Mouse (Mus musculus): Measurements from ENCODE around the gene Tada3.

Tada3 gene

DNA sequence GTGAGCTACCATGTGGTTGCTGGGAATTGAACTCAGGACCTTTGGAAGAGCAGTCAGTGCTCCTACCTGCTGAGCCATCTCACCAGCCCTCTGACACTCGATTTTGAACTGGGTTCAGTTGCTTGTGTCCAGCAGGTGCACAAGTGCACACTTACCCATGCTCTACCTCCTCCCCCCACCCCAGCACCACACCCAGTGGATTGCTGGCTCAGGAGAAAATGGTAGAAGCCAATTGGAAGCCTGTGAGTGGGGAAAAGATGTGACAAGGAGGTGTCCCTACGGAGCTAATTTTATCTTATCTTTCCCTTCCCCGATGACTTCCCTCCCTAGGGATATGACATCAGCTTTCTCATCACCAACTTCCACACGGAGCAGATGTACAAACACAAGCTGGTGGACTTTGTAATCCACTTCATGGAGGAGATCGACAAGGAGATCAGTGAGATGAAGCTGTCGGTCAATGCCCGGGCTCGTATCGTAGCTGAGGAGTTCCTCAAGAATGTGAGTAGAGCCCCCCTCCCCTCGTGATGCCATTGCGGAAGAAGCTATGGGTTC, 7.6 kb upstream of the Tada3 start:
- DNase-seq: no peak

DNA sequence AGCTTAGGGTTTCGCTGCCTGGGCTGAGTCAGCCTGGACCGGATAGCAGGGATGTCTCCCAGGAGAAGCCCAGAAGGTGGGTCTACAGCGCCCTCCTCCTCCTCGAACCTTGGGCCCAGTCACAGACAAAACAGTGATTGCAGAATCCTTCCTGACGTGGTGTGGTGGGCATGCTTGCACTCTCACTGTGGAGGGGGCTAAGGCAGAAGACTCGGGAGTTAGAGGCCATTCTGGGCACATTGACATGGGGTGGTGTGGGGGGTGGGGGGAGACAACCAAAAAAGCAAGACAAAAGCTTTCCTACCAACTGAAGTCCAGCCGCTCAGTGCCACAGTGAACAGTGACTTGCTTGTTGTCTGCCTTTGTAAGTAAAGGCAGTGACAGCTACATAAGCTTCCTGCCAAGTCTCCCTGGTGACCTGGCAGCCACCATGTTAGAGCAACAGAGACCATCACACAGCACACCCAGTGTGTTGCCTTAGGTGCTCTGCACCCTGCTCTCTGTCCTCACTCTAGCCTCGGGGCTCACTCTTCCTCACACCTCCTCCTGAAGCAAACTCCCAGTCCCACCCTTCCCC, 6.8 kb upstream of the Tada3 start:
- no peak for DNase-seq

DNA sequence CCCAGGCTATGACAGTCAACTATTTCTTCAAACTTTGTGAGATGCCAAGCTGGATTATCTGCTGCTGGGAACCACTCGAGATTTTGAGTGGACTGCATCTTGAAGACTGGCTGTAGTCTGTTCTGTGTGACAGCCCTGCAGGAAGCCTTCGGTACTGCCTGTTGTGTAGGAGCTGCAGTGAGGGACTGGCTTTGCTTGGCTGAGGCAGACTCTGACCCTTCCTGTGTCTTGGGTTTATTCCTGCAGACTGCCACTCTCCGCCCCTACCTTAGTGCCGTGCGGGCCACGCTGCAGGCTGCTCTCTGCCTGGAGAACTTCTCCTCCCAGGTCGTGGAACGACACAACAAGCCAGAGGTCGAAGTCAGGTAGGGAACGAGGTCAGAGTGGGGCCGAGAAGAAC, 2.8 kb upstream of the Tada3 start:
- no peak for DNase-seq

DNA sequence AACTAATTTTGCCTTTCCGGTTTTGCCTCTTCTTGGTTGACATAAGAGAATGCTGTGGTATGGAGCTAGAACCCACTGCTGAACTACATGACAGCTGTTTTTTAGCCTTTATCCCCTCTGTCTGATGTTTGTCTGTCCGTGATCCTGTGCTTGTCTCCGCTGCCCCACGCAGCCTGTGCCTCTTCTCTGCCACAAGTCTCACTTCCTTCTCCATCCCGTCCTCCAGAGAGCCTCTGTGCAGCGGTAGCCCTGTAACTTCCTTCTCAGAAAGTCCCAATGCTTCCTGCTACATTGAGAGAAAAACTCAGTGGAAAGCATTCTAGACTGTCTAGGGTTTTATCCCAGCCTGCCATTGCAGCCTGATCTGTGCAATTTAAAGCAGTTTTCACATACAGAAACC, 1.6 kb upstream of the Tada3 start:
- no peak for DNase-seq

DNA sequence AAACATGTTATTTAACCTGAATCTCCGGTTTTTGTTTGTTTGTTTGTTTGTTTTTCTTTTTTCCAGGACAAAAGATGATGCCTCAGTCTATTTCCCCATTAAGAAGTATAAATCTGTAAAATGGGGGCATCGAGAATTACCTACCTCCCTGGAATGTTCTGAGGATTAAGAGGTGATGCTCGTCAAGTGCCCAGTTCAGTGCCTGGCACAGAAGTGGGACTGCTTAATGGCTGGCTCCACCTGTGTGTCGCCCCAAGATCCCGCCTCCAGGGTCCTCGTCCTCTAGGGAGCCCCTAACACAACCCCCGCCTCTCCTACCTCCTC, 549 bp downstream of the Tada3 start:
- DNase-seq: no peak

DNA sequence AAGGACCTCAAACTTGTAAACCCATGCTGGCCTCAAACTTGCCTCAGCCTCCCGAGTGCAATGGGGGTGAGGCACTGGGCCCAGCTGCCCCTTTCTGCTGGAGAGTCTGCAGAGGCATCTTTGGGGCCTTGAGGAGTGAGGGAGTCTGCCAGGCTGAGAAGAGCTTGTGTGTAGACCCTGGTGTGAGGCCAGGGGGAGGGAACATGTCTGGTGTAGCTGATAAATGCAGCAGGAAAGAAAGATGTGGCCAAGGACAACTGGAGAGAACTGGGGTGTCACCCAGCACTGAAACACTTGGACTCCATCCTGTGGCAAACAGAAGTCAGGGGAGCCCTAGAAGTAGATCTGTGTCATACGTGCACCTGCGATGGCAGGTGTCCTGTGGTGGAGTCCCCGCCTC, 4.2 kb downstream of the Tada3 start:
- no peak for DNase-seq

DNA sequence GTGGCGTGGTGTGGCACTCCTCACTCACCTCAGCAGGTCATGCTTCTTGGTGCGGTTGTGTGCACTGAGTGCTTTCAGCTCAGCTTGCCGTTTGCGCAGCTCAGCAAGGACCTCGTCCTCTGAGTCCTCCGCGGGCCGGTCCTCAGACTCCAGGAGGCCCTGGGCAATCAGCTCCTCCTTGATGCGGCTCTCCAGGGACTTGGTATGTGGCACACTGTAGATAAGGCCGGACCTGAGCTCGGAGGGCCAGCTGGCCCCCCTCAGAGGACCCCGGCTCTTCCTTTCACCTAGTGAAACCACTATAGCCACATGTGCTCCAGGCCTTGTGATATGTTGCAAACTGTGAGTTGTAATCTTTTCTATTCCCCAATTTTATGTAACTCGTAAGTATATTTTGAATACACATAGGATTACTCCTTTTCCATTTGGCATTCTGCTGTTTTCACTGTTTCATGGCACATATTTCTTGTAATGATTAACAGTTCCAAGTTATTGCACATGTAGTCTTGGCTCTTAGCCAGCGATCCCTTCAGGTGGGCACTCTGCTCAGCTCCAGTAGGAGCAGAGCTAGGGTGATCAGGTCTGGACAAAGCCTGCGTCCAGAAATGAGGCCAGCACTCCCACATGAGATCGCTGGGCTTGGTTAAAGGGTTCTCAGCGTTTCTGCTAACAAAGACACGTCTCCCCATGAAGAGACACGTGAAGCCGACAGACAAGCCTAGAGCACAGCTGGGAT, 7.3 kb downstream of the Tada3 start:
- DNase-seq: no peak

DNA sequence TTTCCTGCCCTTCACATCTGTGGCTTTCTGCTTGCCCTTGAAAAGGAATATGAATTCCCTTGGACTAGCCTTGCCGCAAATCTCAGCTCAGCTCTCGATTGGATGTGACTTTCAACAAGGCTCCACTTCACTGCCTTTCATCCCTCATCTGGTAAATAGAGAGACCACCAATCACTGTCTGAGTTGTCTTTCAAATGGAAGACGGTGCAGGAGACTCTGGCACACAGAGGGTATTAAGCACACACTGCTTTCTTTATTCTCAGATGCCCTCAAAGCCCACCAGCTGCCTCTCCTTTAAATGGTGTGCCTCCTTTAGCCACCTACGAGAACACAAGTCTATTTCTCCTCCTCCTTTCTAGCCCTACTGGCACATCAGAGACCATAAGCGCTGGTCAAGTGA, 9.1 kb downstream of the Tada3 start:
- no peak for DNase-seq

DNA sequence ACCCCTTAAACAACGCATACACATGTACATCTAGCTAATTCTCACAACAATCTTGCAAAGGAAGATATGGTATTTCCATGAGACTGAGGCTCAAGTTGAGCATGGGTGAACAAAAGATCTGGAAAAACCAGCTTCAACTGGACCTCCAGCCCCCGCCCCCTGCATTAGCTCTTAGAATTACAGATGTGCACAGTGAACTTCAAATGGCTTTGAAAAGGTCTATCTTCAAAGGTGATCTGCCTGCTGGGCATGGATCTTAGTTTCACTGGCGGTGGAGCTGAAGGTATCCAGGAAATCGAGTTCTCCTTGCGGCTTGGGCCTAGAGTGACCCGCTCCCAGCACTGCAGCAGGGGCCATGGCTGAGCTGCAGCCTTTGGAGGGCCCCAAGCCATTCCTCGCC, 9.6 kb downstream of the Tada3 start:
- no peak for DNase-seq

DNA sequence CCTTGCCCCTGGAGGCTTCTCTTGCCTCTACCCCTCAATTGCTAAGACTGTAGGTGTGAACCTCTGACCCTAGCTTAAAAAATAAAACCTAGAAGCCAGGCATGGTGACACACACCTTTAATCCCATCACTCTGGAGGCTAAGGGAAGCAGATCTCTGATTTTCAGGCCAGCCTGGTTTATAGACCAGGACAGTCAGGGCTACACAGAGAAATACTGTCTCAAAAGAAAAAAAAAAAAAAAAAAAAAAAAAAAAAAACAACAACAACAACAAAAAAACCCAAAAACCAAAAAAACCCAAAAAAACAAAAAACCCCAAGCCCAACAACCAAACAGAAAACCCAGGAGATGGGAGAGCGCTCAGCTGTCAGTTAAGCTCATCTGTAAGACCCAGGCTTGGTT, 10.1 kb downstream of the Tada3 start:
- no peak for DNase-seq

DNA sequence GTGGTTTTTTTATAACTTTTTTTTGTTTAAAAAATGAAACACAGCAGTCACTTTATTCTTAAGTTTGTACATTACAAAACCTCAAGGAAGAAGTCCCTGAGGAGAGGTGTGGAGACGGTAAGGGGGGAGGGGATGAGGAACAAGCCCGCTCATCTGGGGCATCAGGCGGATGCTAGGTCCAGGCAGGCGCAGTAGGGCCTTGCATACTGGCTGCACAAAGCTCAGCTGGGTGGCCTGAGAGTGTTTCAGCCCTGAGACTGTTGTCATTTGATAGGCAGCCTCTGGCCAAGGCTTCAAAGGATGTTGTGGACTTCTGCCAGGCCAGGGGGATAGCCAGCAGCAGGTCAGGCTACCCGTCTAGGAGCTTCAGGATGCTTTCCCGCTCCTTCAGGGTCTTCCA, 11.0 kb downstream of the Tada3 start:
- DNase-seq: no peak

DNA sequence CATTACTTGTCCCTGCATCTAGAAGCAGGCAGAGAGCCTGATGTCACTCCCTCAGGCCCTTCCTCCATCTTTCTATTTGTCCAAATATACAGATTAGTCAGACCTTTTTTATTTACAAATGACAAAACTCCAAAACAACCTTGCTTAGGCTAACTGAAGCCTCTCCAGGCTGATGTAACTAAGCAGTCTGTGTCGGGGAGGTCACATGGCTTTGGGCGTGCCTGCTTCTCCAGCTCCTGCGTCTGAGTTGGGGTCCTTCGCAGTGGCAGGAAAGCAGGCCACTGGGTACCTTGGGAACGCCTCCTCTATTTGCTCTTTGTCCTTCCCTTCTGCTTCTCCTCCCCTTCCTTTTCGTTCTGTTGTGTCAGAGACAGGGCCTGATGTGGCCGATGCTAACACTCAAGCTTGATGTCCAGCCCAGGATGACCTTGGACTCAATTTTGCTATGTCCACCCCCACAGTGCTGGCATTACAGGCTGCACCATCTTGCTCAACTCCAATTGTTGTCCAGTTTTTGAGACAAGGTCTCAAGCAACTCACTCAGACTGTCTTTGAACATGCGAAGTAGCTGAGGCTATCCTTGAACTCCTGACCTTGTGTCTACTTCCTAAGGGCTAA, 13.1 kb downstream of the Tada3 start:
- no peak for DNase-seq

DNA sequence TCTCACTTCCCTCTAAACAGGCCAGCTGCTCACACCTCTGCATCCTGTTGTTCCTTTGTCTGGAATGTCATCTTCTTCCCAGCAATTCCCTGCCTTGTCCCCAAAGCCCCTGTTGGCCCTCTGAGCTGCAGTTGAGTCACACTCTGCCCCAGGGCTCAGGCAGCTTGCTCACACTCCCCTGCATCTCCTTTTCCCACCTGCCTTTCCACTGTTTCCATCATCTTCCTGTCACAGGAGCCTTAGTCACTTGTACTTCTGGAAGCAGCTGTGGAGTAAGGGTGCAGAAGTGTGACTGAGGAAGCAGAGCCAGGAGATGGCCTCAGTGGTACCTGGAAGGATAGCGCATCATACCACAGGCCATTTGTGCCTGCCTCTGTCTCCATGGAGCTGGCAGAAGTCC, 15.4 kb downstream of the Tada3 start:
- DNase-seq: no peak

DNA sequence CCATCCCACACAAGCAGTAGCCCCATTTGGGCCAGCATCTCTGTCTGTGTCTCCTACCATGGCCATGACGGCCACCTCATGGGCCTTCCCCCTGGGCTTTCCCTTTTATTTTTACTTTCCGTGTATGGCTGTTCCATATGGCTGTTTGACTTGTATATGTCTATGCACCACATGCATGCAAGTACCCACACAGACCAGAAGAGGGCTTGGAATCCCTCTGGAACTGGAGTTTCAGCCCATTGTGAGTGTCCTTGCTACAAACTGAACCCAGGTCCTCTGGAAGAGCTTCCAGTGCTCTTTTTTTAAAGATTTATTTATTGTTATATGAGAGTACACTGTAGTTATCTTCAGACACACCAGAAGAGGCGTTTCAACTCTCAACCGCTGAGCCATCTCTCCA, 16.2 kb downstream of the Tada3 start:
- no peak for DNase-seq

DNA sequence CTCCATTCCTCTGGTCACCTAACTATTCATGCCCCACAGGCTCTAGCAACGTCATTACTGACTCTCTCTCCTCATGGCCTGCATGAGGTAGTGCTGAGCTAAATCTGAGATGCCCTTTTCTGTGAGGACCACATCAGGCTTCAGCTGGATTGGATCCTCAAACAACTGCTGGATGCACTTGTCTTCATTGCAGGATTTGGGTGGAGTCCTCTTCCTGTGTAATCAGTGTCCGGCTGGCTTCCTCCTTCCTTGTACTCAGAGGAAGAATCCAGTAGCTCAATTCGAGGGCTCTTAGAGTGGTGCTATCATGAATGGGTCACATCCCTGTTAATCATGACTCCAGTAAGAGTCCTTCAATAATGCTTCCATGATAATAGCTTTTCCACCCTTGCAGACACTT, 24.0 kb downstream of the Tada3 start:
- DNase-seq: no peak

DNA sequence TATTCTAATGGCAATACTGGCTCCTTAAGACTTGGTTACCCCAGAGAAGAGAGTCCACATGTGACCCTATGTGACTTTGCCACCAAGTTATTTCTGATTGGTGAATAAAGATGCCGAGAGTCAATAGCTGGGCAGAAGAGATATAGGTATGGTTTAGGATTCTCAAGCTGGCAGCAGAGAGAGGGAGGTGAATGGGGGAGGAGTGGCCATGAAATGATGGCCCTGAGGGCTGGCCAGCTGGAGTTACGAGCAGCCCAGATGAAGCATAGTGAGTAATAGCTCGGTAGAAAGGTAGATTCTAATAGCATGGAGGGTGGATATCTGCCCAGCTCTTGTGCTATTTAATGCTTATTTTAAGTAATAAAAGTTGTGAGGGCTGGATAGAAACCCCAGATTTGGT, 24.9 kb downstream of the Tada3 start:
- DNase-seq: no peak

DNA sequence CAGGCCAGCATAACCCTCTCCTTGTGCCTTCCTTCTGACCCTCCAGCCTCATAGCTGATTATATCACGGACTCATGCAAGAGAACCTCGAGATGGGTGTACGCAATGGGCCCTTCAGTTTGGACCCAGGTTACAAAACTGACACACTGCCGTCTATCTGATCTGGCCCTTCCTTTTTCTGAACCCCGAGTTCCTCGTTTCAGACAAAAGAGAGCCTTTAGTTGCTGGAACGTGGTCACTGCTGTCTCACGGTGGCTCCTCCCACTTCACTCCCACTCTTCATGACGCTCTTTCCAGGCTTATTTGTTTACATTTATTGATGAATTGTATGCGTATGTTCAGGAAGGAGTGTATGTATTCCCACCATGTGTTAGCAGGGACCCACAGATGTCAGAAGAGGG, 26.0 kb downstream of the Tada3 start:
- DNase-seq: no peak

DNA sequence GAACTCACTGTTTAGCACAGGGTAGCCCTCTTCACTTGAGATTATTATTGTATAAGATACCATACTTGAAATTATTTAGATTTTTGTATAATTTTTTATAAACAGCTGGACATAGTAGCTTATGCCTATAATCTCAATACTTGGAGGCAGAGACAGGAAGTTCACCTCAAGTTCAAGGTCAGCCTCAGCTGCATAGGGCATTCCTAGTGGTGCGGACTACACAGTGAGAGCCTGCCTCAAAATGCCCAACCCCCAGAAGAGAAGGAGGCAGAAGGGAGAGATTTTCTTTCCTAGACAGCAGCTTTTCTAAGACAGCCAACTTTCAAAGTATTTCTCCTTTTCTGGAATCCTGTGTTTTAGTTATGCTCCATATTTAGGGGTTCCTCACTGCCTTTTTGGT, 26.5 kb downstream of the Tada3 start:
- no peak for DNase-seq

DNA sequence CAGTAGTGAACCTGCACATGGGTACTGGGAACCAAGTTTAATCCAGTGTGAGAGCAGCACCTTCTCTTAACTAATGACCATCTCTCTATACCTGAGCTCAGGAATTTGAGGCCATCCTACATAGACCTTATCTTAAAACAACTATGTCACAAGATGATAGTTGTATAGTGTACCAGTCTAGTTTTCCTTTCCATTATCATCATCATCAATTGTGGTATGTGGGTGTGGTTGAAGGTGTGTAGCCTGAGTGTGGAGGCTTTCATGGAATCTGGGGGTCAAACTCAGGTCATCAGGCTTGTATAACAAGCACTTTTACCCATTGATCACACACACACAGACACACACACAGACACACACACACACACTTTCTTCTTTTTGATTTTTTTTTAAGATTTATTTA, 27.1 kb downstream of the Tada3 start:
- no peak for DNase-seq

DNA sequence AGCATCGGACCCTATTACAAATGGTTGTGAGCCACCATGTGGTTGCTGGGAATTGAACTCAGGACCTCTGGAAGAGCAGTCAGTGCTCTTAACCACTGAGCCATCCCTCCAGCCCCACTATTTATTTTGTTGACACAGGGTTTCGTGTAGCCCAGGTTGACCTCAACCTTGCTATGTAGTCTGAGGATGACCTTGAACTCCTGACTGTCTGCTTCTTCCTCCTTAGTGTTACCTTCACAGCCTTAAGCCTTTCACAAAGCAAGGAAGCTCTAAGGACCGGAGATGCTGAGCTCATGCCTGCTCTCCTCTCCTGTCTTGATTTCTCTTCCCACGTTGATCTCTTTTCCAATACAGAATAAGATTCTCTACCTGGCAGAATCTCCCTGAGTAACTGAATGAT, 30.8 kb downstream of the Tada3 start:
- no peak for DNase-seq

DNA sequence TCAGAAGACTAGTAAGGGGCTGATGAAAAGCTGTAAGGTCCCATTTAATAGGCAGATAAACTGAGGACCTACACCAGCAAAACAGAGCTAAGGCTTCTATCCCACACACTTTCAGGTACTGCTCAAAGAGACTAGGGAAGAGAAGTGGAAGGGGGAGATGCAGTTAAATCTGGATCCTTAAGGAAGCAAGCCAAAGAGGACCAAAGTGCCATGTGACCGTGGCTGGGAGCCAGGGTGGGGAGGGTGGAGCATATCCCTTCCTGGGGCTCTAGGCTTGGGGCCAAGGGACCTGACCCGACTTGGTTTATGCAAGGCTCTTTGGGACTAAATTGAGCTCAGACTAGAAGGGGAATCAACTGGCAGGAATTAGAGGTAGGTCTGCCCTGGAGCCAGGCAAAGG, 33.4 kb downstream of the Tada3 start:
- DNase-seq: no peak

DNA sequence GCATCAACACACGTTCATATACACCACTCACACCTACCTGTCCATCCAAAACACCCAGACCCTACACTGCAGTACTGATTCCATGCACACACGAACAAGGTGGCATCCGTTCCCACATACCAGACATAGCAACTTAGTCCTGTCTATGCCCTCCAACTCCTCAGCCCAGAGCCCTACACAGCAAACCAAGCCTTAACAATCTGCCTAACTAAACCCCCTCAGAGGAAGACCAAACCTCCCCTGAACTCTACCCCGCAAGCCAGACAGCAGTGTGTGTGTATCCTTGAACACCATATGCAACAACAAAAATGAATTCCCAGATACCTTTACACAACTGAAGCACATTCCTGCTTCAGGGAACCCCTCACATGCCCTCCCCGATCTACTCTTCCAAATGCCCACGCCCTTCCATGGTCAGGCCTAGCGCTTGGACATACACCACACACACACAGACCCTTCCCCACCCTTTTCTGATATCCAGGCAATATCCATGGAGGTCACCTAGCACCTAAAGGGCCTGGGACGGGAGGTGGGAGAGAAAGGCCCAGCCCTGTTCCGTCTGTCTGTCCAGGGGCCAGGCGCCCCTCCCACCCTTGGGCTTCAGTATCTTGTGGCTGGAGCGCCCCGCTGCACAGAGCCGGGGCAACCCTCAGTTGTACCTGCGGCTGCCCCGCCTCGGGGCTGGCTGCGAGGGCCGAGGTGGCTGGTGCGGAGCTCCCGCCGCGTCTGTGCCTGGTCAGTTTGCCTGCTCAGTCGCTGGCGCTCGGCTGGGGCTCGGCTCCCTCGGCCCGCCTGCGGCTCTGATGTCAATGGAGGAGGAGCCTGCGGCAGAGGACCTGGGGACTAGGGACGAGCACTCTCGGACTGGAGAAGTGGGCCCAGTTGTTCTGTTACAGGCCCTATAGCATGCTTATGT, 34.2 kb downstream of the Tada3 start, which contains the start of gene Camk1:
Gene Camk1, minus strand, starts transcription at position 808 of the 916 bp plus-strand sequence.
- DNase-seq: peak; percentile 76

DNA sequence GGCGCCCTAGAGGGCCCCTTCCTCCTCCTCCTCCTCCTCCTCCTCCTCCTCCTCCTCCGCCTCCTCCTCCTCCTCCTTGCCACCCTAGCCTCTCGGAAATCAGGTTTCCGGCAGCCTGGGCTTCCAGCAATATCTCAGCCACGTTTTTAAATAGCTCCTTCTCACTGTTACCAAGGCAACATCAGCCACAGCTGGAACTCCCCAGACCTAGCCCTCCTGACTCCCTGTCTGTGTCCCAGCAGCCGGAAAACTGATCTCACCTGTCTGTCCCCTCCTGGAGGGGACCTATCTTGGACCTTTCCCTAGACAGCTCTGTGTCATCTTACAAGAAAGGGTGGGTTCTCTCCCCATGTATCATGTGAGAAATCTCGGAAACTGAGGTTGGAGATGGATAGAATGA, 35.4 kb downstream of the Tada3 start:
- no peak for DNase-seq
